Mouse (Mus musculus) kidney, adult 11 months (tissue): ENCODE results near the gene Oxa1l.
"Not testable (repeated sequence)": the region's sequence is repeated elsewhere in the genome, so short reads cannot be mapped to it uniquely, and the experiment has no call there.

Experiments used
- DNase-seq: peaks from one replicate; pipeline ENCODE4 v3.0.0; 2022

Gene Oxa1l

GRCm38 (mm10) chr14:54360577-54361340 is at the start of gene Oxa1l:
Oxa1l (plus strand) TSS chr14:54360834.
- peak; percentile 93 for DNase-seq

- no peak for DNase-seq
These were observed 48.9 kb upstream of the Oxa1l start for GRCm38 (mm10) chr14:54311763-54312162.

- DNase-seq, result no peak
These were observed 38.9 kb upstream of the Oxa1l start for GRCm38 (mm10) chr14:54321556-54322376.

- no peak for DNase-seq
These were observed 36.1 kb upstream of the Oxa1l start for GRCm38 (mm10) chr14:54324486-54324885.

- DNase-seq, result no peak
These were observed 32.1 kb upstream of the Oxa1l start for GRCm38 (mm10) chr14:54328548-54328947.

- DNase-seq, result no peak
These were observed 31.4 kb upstream of the Oxa1l start for GRCm38 (mm10) chr14:54329201-54329600.

GRCm38 (mm10) chr14:54331178-54331577 is 29.5 kb upstream of the Oxa1l start:
- DNase-seq, result no peak

GRCm38 (mm10) chr14:54332176-54333074 is 28.2 kb upstream of the Oxa1l start:
- no peak for DNase-seq

GRCm38 (mm10) chr14:54333452-54334189 is 27.0 kb upstream of the Oxa1l start:
- DNase-seq, result peak; percentile 12

- DNase-seq, result no peak
These were observed 19.8 kb upstream of the Oxa1l start for GRCm38 (mm10) chr14:54340836-54341235.

- not testable (repeated sequence) for DNase-seq
These were observed 18.8 kb upstream of the Oxa1l start for GRCm38 (mm10) chr14:54341807-54342206.

GRCm38 (mm10) chr14:54350773-54351541 is 9.7 kb upstream of the Oxa1l start:
- DNase-seq, result not testable (repeated sequence)

- no peak for DNase-seq
These were observed 8.3 kb upstream of the Oxa1l start for GRCm38 (mm10) chr14:54352314-54352713.

- no peak for DNase-seq
These were observed 6.2 kb upstream of the Oxa1l start for GRCm38 (mm10) chr14:54354406-54354805.

- no peak for DNase-seq
These were observed 2.5 kb downstream of the Oxa1l start for GRCm38 (mm10) chr14:54363156-54363555.

GRCm38 (mm10) chr14:54365026-54365645 is 4.5 kb downstream of the Oxa1l start:
- no peak for DNase-seq

- no peak for DNase-seq
These were observed 5.9 kb downstream of the Oxa1l start for GRCm38 (mm10) chr14:54366581-54366980.

GRCm38 (mm10) chr14:54367429-54368060 is 6.9 kb downstream of the Oxa1l start:
- DNase-seq, result peak; percentile 49

GRCm38 (mm10) chr14:54369372-54369771 is 8.7 kb downstream of the Oxa1l start:
- DNase-seq, result no peak

- no peak for DNase-seq
These were observed 10.0 kb downstream of the Oxa1l start for GRCm38 (mm10) chr14:54370595-54370994.
